Mouse (Mus musculus) lung, embryonic 16.5 days (tissue): ENCODE data around the gene Map2k6. TPM values are rescaled to one million over a fixed set of nuclear protein-coding genes. Genes with fewer than 3 reads are reported as not detected.
A peak's percentile ranks its signal among the peaks of the same experiment; 100 is the strongest.

Source experiments
- ATAC-seq: fragments of 200-750 bp; cut with Nextera tagmentation; 2 replicates; pipeline ENCODE4 v1.8.0; 2017; ENCODE audit warnings: low read depth, mild to moderate bottlenecking, moderate library complexity
- H3K27ac ChIP-seq: fragments of 300-500 bp; sonication (generic); 2 replicates; pipeline ENCODE4 v1.5.1; 2014; ENCODE audit warnings: mild to moderate bottlenecking, control low read depth, low read length
- H3K27me3 ChIP-seq: fragments of 300-500 bp; sonication (generic); 2 replicates; pipeline ENCODE4 v1.6.1; 2014; ENCODE audit warnings: low read depth, low read length, mixed read lengths; ENCODE audit not compliant: control insufficient read depth, insufficient read depth
- H3K36me3 ChIP-seq: fragments of 300-500 bp; sonication (generic); 2 replicates; pipeline ENCODE4 v1.6.1; 2014; ENCODE audit warnings: low read length; ENCODE audit not compliant: control insufficient read depth, insufficient read depth
- H3K4me1 ChIP-seq: fragments of 300-500 bp; sonication (generic); replicated peaks from 2 replicates; pipeline ENCODE4 v1.6.1; 2014; ENCODE audit warnings: low read length, mixed read lengths; ENCODE audit not compliant: control insufficient read depth, insufficient read depth
- H3K4me2 ChIP-seq: fragments of 300-500 bp; sonication (generic); 2 replicates; pipeline ENCODE4 v1.6.1; 2014; ENCODE audit warnings: low read depth, low read length, control low read depth
- H3K4me3 ChIP-seq: fragments of 300-500 bp; sonication (generic); 2 replicates; pipeline ENCODE4 v1.5.1; 2014; ENCODE audit warnings: mild to moderate bottlenecking, low read length, control low read depth
- H3K9ac ChIP-seq: fragments of 300-500 bp; sonication (generic); 2 replicates; pipeline ENCODE4 v1.6.1; 2014; ENCODE audit warnings: low read length, control low read depth
- H3K9me3 ChIP-seq: fragments of 300-500 bp; sonication (generic); 2 replicates; pipeline ENCODE4 v1.6.1; 2016; ENCODE audit warnings: low read length; ENCODE audit not compliant: control insufficient read depth
- WGBS: fragments of 180-500 bp; shearing (Covaris S2); extraction: QIAGEN DNeasy Blood & Tissue Kit; methylation state at CpG from one replicate; pipeline ENCODE4 v1.1.7; 2014; 5-methylcytosine and 5-hydroxymethylcytosine counted together
- polyA plus RNA-seq: library from polyadenylated mRNA; unstranded; fragments of >200 nt; fragmentation: Nextera tagmentation; extraction: Ambion mirVana; gene quantifications from 2 replicates; pipeline ENCODE4 v1.2.1, GENCODE M21; 2015

The Map2k6 gene
- polyA plus RNA-seq, 1 experiment from 2014 or later: 17.6 TPM

DNA sequence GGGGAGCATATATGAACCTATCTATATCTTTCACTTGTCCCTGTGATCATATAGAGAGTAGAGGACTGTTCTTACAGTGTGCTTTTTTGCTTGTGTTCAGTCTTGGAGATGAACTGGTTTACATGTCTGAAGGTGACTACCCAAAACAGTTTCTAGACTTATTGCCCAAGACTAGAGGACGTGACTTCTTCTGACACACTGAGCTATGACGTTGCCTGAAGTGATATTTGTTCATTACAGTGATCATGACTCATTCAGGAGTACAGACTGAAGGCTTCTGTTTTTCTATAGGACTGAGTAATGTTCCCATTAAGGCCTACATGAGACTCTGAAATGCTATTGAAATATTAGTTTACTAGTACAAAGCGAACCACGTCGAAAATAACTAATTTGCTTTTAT lies 73.2 kb downstream of the Map2k6 start:
- 83% methylated on average over 5 of the region's 5 CpGs for WGBS
- no peak for ATAC-seq
- H3K27me3 ChIP-seq: no peaks in the 10 kb centered on the region

DNA sequence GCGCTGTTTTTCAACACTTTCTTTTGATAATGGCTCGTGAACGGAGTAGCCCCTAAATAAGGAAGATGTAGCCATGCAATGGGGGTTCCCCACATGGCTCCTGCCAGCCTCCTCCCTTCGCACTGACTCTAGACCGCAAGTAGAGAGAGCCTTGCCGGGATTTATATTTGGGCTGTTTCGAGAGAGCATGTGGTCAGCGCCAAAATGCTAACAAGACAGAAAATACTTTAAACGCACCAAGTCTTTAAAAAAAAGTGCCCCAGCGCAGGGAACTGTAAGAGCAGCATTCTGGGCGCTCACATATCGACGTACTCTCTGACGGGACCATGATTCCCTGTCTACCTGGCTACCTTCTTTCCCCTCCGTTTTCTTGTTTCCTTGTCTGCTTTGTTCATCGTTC lies 74.6 kb downstream of the Map2k6 start:
- Histone ChIP-seq H3K9ac (no peak overlapping the region), H3K9me3 (no peaks in the 10 kb centered on the region), H3K4me2 (no peak overlapping the region), H3K4me1 (peaks cover 9% of the 10 kb centered on the region; the same call in 1 of the 2 replicates), H3K4me3 (no peak overlapping the region), H3K27ac (no peak overlapping the region), H3K36me3 (no peaks in the 10 kb centered on the region), H3K27me3 (no peaks in the 10 kb centered on the region)
- WGBS: 88% methylated on average over 16 of the region's 16 CpGs
- ATAC-seq: no peak

More for the DNA sequence above, 73.2 kb downstream of the Map2k6 start:
- H3K36me3 ChIP-seq: no peaks in the 10 kb centered on the region
- no peak overlapping the region for H3K4me2 ChIP-seq
- H3K27ac ChIP-seq: no peak overlapping the region
- no peak overlapping the region for H3K4me3 ChIP-seq
- no peak overlapping the region for H3K9ac ChIP-seq
- no peaks in the 10 kb centered on the region for H3K9me3 ChIP-seq
- H3K4me1 ChIP-seq: no peaks in the 10 kb centered on the region

DNA sequence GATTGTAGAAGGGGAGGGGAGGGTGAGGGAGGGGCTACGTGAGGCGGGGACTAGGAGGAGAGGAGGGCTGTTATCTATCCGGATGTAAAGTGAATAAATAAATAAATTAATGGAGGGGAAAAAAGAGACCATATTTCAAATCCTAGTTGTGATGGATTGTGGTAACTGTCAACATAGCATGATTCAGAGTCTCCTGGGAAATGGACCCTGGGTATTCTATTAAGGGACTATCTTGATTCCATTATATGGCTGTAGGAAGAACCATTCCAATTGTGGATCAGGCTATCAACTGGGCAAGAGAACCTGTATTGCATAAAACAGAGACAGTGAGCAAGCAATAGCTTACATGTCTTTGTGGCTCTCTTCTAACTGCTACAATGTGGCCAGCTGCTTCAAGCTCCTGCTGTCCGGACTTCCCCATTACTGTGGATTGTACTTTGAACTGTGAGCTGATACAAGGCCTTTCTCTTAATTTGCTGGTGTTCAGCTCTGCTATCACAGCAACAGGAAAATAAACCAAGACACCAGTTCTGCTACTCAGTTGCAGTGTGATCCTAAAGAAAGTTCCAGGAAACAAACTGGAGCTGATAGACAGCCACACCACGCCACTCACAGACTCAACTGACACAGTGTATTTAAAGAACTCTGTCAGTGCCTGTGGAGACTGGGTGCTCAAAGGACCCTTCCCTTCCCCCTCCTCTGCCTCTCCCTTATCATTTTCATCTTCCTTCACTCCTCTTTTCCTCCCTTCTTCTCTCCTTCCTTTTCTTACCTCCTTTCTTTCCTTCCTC lies 77.6 kb downstream of the Map2k6 start:
- 51% methylated on average over 5 of the region's 5 CpGs for WGBS

DNA sequence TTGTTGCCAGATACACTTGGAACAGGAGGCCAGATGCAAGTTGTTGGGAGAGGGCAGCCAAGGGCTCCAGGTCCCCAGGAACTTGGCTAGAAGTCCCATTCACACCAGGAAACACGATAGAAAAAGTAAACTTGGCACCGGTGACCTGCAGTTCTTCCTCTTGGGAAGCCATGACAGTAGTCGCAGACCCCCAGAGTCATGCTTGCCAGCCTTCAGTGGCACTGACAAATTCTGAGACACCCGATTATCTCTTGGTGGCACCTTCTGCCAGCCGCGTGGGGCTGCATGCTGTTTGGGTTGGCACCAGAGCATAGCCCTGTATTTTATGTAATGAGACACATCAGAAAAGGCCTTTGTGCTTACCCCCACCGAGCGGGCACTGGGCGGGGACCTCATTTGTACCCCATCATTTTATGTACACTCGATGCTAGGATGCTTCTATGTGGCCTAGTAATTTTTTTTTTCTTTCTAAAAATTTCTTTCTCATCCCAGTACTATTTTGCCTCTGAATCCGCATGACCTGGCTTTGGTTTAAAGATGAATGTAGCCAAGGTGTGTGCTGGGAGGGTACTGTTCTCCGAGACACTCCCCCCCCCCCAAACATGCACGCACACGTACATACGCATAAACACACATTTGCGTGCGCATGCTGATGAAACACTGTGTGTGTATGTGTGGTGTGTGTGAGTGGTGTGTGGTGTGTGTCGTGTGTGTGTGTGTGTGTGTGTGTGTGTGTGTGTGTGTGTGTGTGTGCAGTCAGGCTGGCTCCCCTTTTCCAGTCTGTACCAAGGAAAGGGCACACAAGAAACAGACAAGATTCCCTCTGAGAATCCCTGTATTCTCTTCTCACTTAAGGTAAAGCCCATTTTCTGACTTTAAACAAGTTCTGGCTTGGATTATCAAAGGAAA lies 79.3 kb downstream of the Map2k6 start:
- 45% methylated on average over 18 of the region's 18 CpGs for WGBS
- H3K9me3 ChIP-seq: no peaks in the 10 kb centered on the region
- no peak overlapping the region for H3K9ac ChIP-seq
- no peaks in the 10 kb centered on the region for H3K36me3 ChIP-seq
- H3K27ac ChIP-seq: no peak overlapping the region
- peaks cover 21% of the 10 kb centered on the region for H3K4me1 ChIP-seq
- no peak for ATAC-seq
- no peak overlapping the region for H3K4me3 ChIP-seq
- H3K27me3 ChIP-seq: no peaks in the 10 kb centered on the region
- H3K4me2 ChIP-seq: no peak overlapping the region

More for the DNA sequence above, 77.6 kb downstream of the Map2k6 start:
- no peak overlapping the region for H3K4me3 ChIP-seq
- no peak overlapping the region for H3K9ac ChIP-seq
- H3K9me3 ChIP-seq: no peaks in the 10 kb centered on the region
- H3K27me3 ChIP-seq: no peaks in the 10 kb centered on the region
- no peak overlapping the region for H3K4me2 ChIP-seq
- no peak overlapping the region for H3K27ac ChIP-seq
- peaks cover 21% of the 10 kb centered on the region for H3K4me1 ChIP-seq
- no peaks in the 10 kb centered on the region for H3K36me3 ChIP-seq
- no peak for ATAC-seq

DNA sequence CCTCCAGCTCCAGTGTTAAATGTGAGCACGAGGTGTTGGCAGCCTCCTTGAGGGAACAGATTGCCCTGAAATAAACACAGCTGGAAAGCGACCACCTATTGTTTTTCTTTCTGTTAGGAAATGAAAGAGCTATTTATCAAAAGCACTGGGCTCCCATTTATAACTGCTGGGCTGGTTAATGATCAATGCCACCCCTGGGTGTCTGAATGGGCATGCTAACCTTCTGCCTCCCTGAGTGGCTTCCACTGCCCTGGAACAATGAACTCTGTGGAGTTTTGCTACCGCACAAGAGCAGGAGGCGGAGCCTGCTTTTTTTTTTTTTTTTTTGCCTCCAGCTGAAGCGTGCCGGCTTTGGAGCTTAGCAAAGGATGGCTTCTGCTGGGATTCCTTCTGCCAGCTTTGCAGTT lies 80.1 kb downstream of the Map2k6 start:
- H3K4me2 ChIP-seq: peak overlapping the region; percentile 44
- no peak overlapping the region for H3K9ac ChIP-seq
- no peak overlapping the region for H3K27ac ChIP-seq
- no peaks in the 10 kb centered on the region for H3K27me3 ChIP-seq
- no peaks in the 10 kb centered on the region for H3K9me3 ChIP-seq
- peak; percentile 78 for ATAC-seq
- H3K4me1 ChIP-seq: peaks cover 21% of the 10 kb centered on the region
- 3% methylated on average over 6 of the region's 6 CpGs for whole genome bisulfite sequencing
- no peaks in the 10 kb centered on the region for H3K36me3 ChIP-seq
- H3K4me3 ChIP-seq: peak overlapping the region; percentile 29

DNA sequence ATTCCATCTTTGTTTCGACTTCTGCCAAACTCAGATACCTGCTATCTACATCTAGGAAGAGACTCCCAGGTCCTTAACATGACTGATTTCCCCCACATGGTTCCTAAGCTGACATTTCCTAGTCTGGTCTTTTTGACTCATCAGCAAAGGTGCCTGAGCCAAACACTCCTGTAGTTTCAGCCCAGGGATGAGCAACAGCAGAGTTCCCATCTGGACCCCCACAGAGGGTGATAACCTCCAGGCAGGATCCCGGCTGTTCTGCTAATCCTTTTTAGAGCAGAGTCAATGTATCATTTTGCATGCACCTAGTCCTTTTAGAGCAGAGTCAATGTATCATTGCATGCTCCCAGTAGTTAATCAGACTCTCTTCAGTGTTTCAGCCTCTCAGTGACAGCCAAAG lies 82.5 kb downstream of the Map2k6 start:
- WGBS: 61% methylated on average over 2 of the region's 2 CpGs
- no peaks in the 10 kb centered on the region for H3K27me3 ChIP-seq
- H3K4me3 ChIP-seq: no peak overlapping the region

DNA sequence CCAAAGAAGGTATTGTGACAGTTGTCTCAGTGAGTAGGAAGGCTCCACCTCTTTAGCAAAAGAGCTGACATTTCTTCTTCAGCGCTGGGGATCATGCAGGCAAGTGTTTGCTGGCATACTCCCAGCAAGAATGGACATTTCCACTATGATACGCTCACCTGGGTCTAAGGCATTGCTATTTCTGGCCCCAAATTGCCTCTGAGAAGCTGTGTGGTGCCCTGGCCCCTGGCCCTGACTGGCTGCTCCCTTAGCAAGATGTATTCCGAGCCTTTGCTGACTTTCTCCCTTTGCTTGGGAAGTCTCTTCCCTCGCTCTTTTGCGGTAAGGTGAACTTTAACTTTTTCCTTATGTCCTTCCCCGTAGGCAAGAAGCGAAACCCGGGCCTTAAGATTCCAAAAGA lies 83.3 kb downstream of the Map2k6 start:
- 87% methylated on average over 8 of the region's 8 CpGs for WGBS

More for the DNA sequence above, 82.5 kb downstream of the Map2k6 start:
- no peaks in the 10 kb centered on the region for H3K9me3 ChIP-seq
- H3K36me3 ChIP-seq: no peaks in the 10 kb centered on the region
- H3K4me2 ChIP-seq: no peak overlapping the region
- no peak overlapping the region for H3K27ac ChIP-seq
- peaks cover 21% of the 10 kb centered on the region for H3K4me1 ChIP-seq
- H3K9ac ChIP-seq: no peak overlapping the region
- no peak for ATAC-seq

DNA sequence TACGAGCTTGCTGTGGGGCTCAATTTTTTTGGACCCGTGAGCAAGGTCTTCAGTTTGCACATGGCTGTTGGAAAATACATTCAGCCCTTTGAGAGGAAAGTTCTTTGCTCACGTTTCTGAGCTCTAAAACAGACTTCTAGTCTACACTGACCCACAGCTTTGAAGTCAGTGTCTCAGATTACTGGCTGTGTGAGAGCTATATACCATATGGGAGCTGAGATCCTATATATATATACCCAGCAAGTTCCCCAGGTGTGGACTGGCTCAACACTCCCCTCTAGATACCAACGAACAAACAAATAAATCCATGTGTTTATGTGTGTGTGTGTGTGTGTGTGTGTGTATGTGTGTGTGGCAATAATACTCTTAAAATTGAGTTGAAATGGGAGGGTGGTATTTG lies 83.7 kb downstream of the Map2k6 start:
- Histone ChIP-seq H3K4me3 (no peak overlapping the region), H3K36me3 (no peaks in the 10 kb centered on the region; the same call in 1 of the 2 replicates), H3K4me1 (peaks cover 20% of the 10 kb centered on the region), H3K27me3 (no peaks in the 10 kb centered on the region), H3K9ac (no peak overlapping the region), H3K27ac (no peak overlapping the region), H3K9me3 (peaks cover 2% of the 10 kb centered on the region), H3K4me2 (no peak overlapping the region)
- ATAC-seq: no peak
- WGBS: 61% methylated on average over 4 of the region's 4 CpGs

More for the DNA sequence above, 83.3 kb downstream of the Map2k6 start:
- Histone ChIP-seq H3K4me3 (no peak overlapping the region), H3K36me3 (no peaks in the 10 kb centered on the region; the same call in 1 of the 2 replicates), H3K9ac (no peak overlapping the region), H3K27ac (no peak overlapping the region), H3K9me3 (peaks cover 2% of the 10 kb centered on the region), H3K4me1 (peaks cover 21% of the 10 kb centered on the region), H3K27me3 (no peaks in the 10 kb centered on the region), H3K4me2 (no peak overlapping the region)
- no peak for ATAC-seq

DNA sequence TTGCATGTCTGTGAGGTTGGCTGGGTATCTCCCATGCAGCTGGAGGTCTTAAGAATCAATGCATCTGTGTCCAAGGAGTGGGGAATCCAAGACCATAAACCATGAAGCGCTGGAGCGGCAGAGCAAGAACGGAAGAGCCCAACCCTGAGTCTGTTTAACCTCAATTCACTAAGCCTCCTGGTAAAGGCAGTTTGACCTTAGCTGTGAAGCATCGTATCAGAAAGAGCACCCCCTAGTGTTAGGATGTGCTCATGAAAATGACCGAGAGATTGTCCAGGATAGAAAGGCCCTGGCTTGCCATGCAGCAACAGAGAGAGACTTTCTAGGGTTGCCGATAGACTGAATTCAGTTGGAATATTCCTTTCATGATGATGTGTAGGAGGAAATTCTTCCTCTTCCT lies 84.2 kb downstream of the Map2k6 start:
- Histone ChIP-seq H3K27me3 (no peaks in the 10 kb centered on the region), H3K4me3 (no peak overlapping the region), H3K36me3 (no peaks in the 10 kb centered on the region; the same call in 1 of the 2 replicates), H3K9ac (no peak overlapping the region), H3K9me3 (peaks cover 2% of the 10 kb centered on the region), H3K4me1 (peaks cover 15% of the 10 kb centered on the region), H3K27ac (no peak overlapping the region), H3K4me2 (no peak overlapping the region)
- ATAC-seq: peak; percentile 47; the same call in 1 of the 2 replicates
- whole genome bisulfite sequencing: 29% methylated on average over 6 of the region's 6 CpGs
